Mouse (Mus musculus) fibroblast of lung, adult 2 months (primary cell): ENCODE results near the gene Npas4.
"Not testable (repeated sequence)": the region's sequence is repeated elsewhere in the genome, so short reads cannot be mapped to it uniquely, and the experiment has no call there.

Experiments
- DNase-seq: peaks from one replicate; pipeline ENCODE4 v3.0.0-alpha.2; 2011; ENCODE audit warnings: low read depth

The Npas4 gene

GRCm38 (mm10) chr19:4992904-4993303 lies 2.8 kb upstream of the Npas4 start:
- DNase-seq, result peak; percentile 92

GRCm38 (mm10) chr19:4992371-4992770 lies 2.3 kb upstream of the Npas4 start:
- DNase-seq, result no peak

- no peak for DNase-seq
Observed at GRCm38 (mm10) chr19:4990716-4991115, 600 bp upstream of the Npas4 start.

- DNase-seq, result no peak
Observed at GRCm38 (mm10) chr19:4989434-4990255, 471 bp downstream of the Npas4 start.

- DNase-seq, result no peak
Observed at GRCm38 (mm10) chr19:4989013-4989412, 1.1 kb downstream of the Npas4 start.

GRCm38 (mm10) chr19:4981767-4982166 lies 8.3 kb downstream of the Npas4 start:
- peak; percentile 35 for DNase-seq

GRCm38 (mm10) chr19:4968236-4968635 lies 21.9 kb downstream of the Npas4 start:
- DNase-seq, result no peak

GRCm38 (mm10) chr19:4961928-4962601 lies 28.1 kb downstream of the Npas4 start, which contains the start of gene Mrpl11:
Gene Mrpl11, plus strand, starts transcription at chr19:4962147.
- peak; percentile 87 for DNase-seq

- DNase-seq, result not testable (repeated sequence)
Observed at GRCm38 (mm10) chr19:4948641-4949040, 41.5 kb downstream of the Npas4 start.

- no peak for DNase-seq
Observed at GRCm38 (mm10) chr19:4945540-4945939, 44.6 kb downstream of the Npas4 start.

GRCm38 (mm10) chr19:4943253-4943588 lies 46.9 kb downstream of the Npas4 start:
- no peak for DNase-seq

GRCm38 (mm10) chr19:4942551-4943252 lies 47.4 kb downstream of the Npas4 start, which contains the start of gene Peli3:
Gene Peli3, minus strand, starts transcription at chr19:4943127.
- DNase-seq, result no peak

GRCm38 (mm10) chr19:4937444-4938310 lies 52.4 kb downstream of the Npas4 start:
- no peak for DNase-seq

GRCm38 (mm10) chr19:4936896-4937295 lies 53.2 kb downstream of the Npas4 start:
- no peak for DNase-seq
